In genomic region chr16:22545016-22545561, GRCm38 (mm10) we compare ENCODE assay signal across 7 mouse cellular contexts.
DNase-seq lines count a peak whose midpoint lies in the region; ATAC-seq and TF ChIP-seq lines count a peak whose summit lies in the region.

No protein-coding gene starts in this region.

- H3K79me2 ChIP-seq in myocyte (ENCODE audit: control insufficient read depth, insufficient read depth): no peaks in the 10 kb centered on the region

- H3K36me3 ChIP-seq in limb, embryonic 12.5 days: no peaks in the 10 kb centered on the region
- H3K36me3 ChIP-seq in limb, embryonic 10.5 days: no peaks in the 10 kb centered on the region
- no peaks in the 10 kb centered on the region for H3K36me3 ChIP-seq in intestine, embryonic 16.5 days (ENCODE audit: control insufficient read depth, insufficient read depth, low read length)
- H3K36me3 ChIP-seq in myocyte (ENCODE audit: control insufficient read depth, insufficient read depth): no peaks in the 10 kb centered on the region

- no peak for ATAC-seq in limb, embryonic 12.5 days (ENCODE audit: insufficient number of reproducible peaks, insufficient read depth, low FRiP score, low TSS enrichment, low read depth)
- ATAC-seq in intestine, embryonic 16.5 days: peak; percentile 21; the same call in 1 of the 2 replicates

- H3K27me3 ChIP-seq in limb, embryonic 12.5 days: no peaks in the 10 kb centered on the region
- H3K27me3 ChIP-seq in limb, embryonic 10.5 days (ENCODE audit: low read depth, poor library complexity, severe bottlenecking): no peaks in the 10 kb centered on the region
- no peaks in the 10 kb centered on the region for H3K27me3 ChIP-seq in intestine, embryonic 16.5 days (replicated peaks; ENCODE audit: control insufficient read depth, insufficient read depth, low read length)
- no peaks in the 10 kb centered on the region for H3K27me3 ChIP-seq in myocyte (ENCODE audit: control insufficient read depth, insufficient read depth, insufficient read length)

- peak overlapping the region; percentile 12; the same call in 1 of the 2 replicates for H3K27ac ChIP-seq in limb, embryonic 12.5 days
- no peak overlapping the region for H3K27ac ChIP-seq in limb, embryonic 10.5 days
- H3K27ac ChIP-seq in bone marrow macrophage, adult 2 months (ENCODE audit: insufficient read depth, low read depth, low read length): peak overlapping the region; percentile 69
- H3K27ac ChIP-seq in intestine, embryonic 16.5 days (ENCODE audit: low read length): peak overlapping the region; percentile 35; the same call in 1 of the 2 replicates

- H3K4me2 ChIP-seq in limb, embryonic 12.5 days: no peak overlapping the region
- H3K4me2 ChIP-seq in intestine, embryonic 16.5 days (ENCODE audit: low read depth, low read length): no peak overlapping the region
- H3K4me2 ChIP-seq in myocyte (ENCODE audit: low read depth): peak overlapping the region; percentile 53

- TF ChIP-seq CTCF in bone marrow macrophage, adult 2 months (IDR thresholded peaks at IDR 0.05; ENCODE audit: low read depth, low read length): no peak

- 48% methylated on average over 3 of the region's 3 CpGs for WGBS in limb, embryonic 12.5 days
- 62% methylated on average over 3 of the region's 3 CpGs for WGBS in limb, embryonic 10.5 days
- 21% methylated on average over 3 of the region's 3 CpGs for whole genome bisulfite sequencing in intestine, embryonic 16.5 days

- H3K4me3 ChIP-seq in limb, embryonic 12.5 days (replicated peaks): no peak overlapping the region
- H3K4me3 ChIP-seq in limb, embryonic 10.5 days: no peak overlapping the region
- H3K4me3 ChIP-seq in bone marrow macrophage, adult 2 months (ENCODE audit: insufficient read depth, low read length): no peak overlapping the region
- H3K4me3 ChIP-seq in intestine, embryonic 16.5 days (ENCODE audit: low read length): no peak overlapping the region
- no peak overlapping the region for H3K4me3 ChIP-seq in myocyte

- peaks cover 16% of the 10 kb centered on the region for H3K4me1 ChIP-seq in limb, embryonic 12.5 days (replicated peaks)
- peaks cover 20% of the 10 kb centered on the region for H3K4me1 ChIP-seq in limb, embryonic 10.5 days
- H3K4me1 ChIP-seq in bone marrow macrophage, adult 2 months (ENCODE audit: control insufficient read depth, insufficient read depth, low read length): peaks cover 29% of the 10 kb centered on the region
- peaks cover 13% of the 10 kb centered on the region for H3K4me1 ChIP-seq in intestine, embryonic 16.5 days (ENCODE audit: control insufficient read depth, insufficient read depth, low read length)

- H3ac ChIP-seq in myocyte (ENCODE audit: control insufficient read depth, insufficient read length): no peak overlapping the region

- no peak overlapping the region for H3K9ac ChIP-seq in limb, embryonic 12.5 days (replicated peaks)
- no peak overlapping the region for H3K9ac ChIP-seq in intestine, embryonic 16.5 days (ENCODE audit: low read depth, low read length)

- no peak for TF ChIP-seq POLR2A in bone marrow macrophage, adult 2 months (IDR thresholded peaks at IDR 0.05; ENCODE audit: borderline replicate concordance, low read depth, low read length)
- no peak for TF ChIP-seq POLR2A in myocyte (IDR thresholded peaks at IDR 0.05; ENCODE audit: insufficient read length, low read depth)

- H3K9me3 ChIP-seq in limb, embryonic 12.5 days: no peaks in the 10 kb centered on the region
- H3K9me3 ChIP-seq in limb, embryonic 10.5 days (replicated peaks): no peaks in the 10 kb centered on the region
- no peaks in the 10 kb centered on the region for H3K9me3 ChIP-seq in intestine, embryonic 16.5 days (ENCODE audit: control insufficient read depth, low read length)

- DNase-seq in limb, embryonic 10.5 days (ENCODE audit: low spot score): no peak
- peak; percentile 50 to 69 for DNase-seq in frontal cortex, postnatal 10 days (ENCODE audit: low spot score in 2 of 2)
- no peak for DNase-seq in urinary bladder, adult 2 months (ENCODE audit: low spot score)

TF ChIP-seq in myocyte, 11 proteins besides CTCF, POLR2A, EP300 and RAD21:
- TF ChIP-seq MAX (IDR thresholded peaks at IDR 0.05; ENCODE audit: low read depth) (no peak), E2F4 (IDR thresholded peaks at IDR 0.05; ENCODE audit: insufficient read depth) (no peak), REST (IDR thresholded peaks at IDR 0.05; ENCODE audit: insufficient read depth, insufficient read length) (no peak), CEBPB (IDR thresholded peaks at IDR 0.05; ENCODE audit: insufficient read depth, poor library complexity, severe bottlenecking) (no peak), MYOG (IDR thresholded peaks at IDR 0.05; ENCODE audit: control insufficient read depth in 1 of 3, insufficient read depth in 1 of 3, insufficient read length in 2 of 3, low read depth in 2 of 3) (no peak), POLR2AphosphoS2 (IDR thresholded peaks at IDR 0.05; ENCODE audit: insufficient read length, low read depth) (no peak), SRF (IDR thresholded peaks at IDR 0.05; ENCODE audit: control insufficient read depth, insufficient read length, low read depth) (no peak), TCF3 (IDR thresholded peaks at IDR 0.05; ENCODE audit: insufficient read length, low read depth) (no peak)
TF ChIP-seq in myocyte: peak in this region for 0.

Comparison
In these comparisons a context has a peak if more than half of its experiments do, and no peak if none do; other contexts are left out.
1. DNase-seq: peak in frontal cortex, postnatal 10 days (2 of 2); none in limb, embryonic 10.5 days (single experiment) and urinary bladder, adult 2 months (single experiment).